Mouse (Mus musculus): Measurements from ENCODE around the gene Ces5a.

The Ces5a gene

GRCm38 (mm10) chr8:93535730-93536129, at the start of gene Ces5a:
Gene Ces5a, minus strand, starts transcription at chr8:93535830.
- WGBS = 90% methylated on average over 5 of the region's 5 CpGs

- WGBS = 72% methylated on average over 9 of the region's 9 CpGs
Measured at GRCm38 (mm10) chr8:93572841-93573240, 37.2 kb upstream of the Ces5a start.

- WGBS = 24% methylated on average over 2 of the region's 2 CpGs
Measured at GRCm38 (mm10) chr8:93572095-93572501, 36.5 kb upstream of the Ces5a start.

GRCm38 (mm10) chr8:93571369-93571985, 35.8 kb upstream of the Ces5a start:
- WGBS = 9% methylated on average over 9 of the region's 9 CpGs

GRCm38 (mm10) chr8:93570186-93570530, 34.5 kb upstream of the Ces5a start:
- WGBS = 6% methylated on average over 2 of the region's 2 CpGs

GRCm38 (mm10) chr8:93569311-93570185, 33.9 kb upstream of the Ces5a start:
- WGBS = 13% methylated on average over 13 of the region's 13 CpGs

GRCm38 (mm10) chr8:93568666-93569065, 33.0 kb upstream of the Ces5a start:
- 81% methylated on average over 3 of the region's 3 CpGs for WGBS

- WGBS = 35% methylated on average over 9 of the region's 9 CpGs
Measured at GRCm38 (mm10) chr8:93567086-93567485, 31.5 kb upstream of the Ces5a start.

- 86% methylated on average over 4 of the region's 4 CpGs for WGBS
Measured at GRCm38 (mm10) chr8:93564634-93565033, 29.0 kb upstream of the Ces5a start.

GRCm38 (mm10) chr8:93563551-93563950, 27.9 kb upstream of the Ces5a start:
- 45% methylated on average over 7 of the region's 7 CpGs for WGBS

GRCm38 (mm10) chr8:93562557-93563210, 27.1 kb upstream of the Ces5a start:
- 34% methylated on average over 6 of the region's 6 CpGs for WGBS

- 48% methylated on average over 3 of the region's 3 CpGs for WGBS
Measured at GRCm38 (mm10) chr8:93561271-93561670, 25.6 kb upstream of the Ces5a start.

GRCm38 (mm10) chr8:93559696-93560095, 24.1 kb upstream of the Ces5a start:
- WGBS = 84% methylated on average over 2 of the region's 2 CpGs

- whole genome bisulfite sequencing = 54% methylated on average over 3 of the region's 3 CpGs
Measured at GRCm38 (mm10) chr8:93502634-93503033, 33.0 kb downstream of the Ces5a start.

- 35% methylated on average over 9 of the region's 9 CpGs for WGBS
Measured at GRCm38 (mm10) chr8:93499437-93499836, 36.2 kb downstream of the Ces5a start.

- 17% methylated on average over 6 of the region's 6 CpGs for WGBS
Measured at GRCm38 (mm10) chr8:93495330-93495729, 40.3 kb downstream of the Ces5a start.

GRCm38 (mm10) chr8:93488743-93489142, 46.9 kb downstream of the Ces5a start:
- WGBS = 53% methylated on average over 4 of the region's 4 CpGs

GRCm38 (mm10) chr8:93478211-93478610, 57.4 kb downstream of the Ces5a start:
- WGBS = 92% methylated on average over 3 of the region's 3 CpGs

- WGBS = 87% methylated on average over 16 of the region's 16 CpGs
Measured at GRCm38 (mm10) chr8:93469733-93470132, 65.9 kb downstream of the Ces5a start.

- WGBS = 96% methylated on average over 12 of the region's 12 CpGs
Measured at GRCm38 (mm10) chr8:93454258-93454877, 81.3 kb downstream of the Ces5a start.

All from cerebral cortex, adult 2 months (tissue).